Mouse (Mus musculus) liver, postnatal 0 days (tissue): ENCODE results near the gene Frmd5.

Experiments used
- CTCF ChIP-seq: sonication (generic); IDR thresholded peaks from 2 replicates; pipeline ENCODE4 v1.5.1; 2016; ENCODE audit warnings: antibody characterized with exemption, low read depth
- EP300 ChIP-seq: IDR thresholded peaks from 2 replicates; pipeline ENCODE4 v1.6.1; 2016; ENCODE audit warnings: antibody characterized with exemption, low read depth, mild to moderate bottlenecking

GRCm38 (mm10) chr2:121570049-121570448, 236.8 kb downstream of the Frmd5 start:
- TF ChIP-seq CTCF = no peak
- TF ChIP-seq EP300 = no peak
